Mouse (Mus musculus) embryonic facial prominence, embryonic 15.5 days (tissue): ENCODE data around the gene Rps18. TPM values are rescaled to one million over a fixed set of nuclear protein-coding genes. Genes with fewer than 3 reads are reported as not detected.
A peak's percentile ranks its signal among the peaks of the same experiment; 100 is the strongest.
"Not testable (repeated sequence)": the region's sequence is repeated elsewhere in the genome, so short reads cannot be mapped to it uniquely, and the experiment has no call there.

ENCODE experiments used
- ATAC-seq: fragments of 200-750 bp; cut with Nextera tagmentation; 2 replicates; pipeline ENCODE4 v1.8.0; 2017; ENCODE audit warnings: low read depth, moderate TSS enrichment; ENCODE audit not compliant: insufficient number of reproducible peaks, low FRiP score, low TSS enrichment
- H3K27ac ChIP-seq: fragments of 300-500 bp; sonication (generic); replicated peaks from 2 replicates; pipeline ENCODE4 v1.5.1; 2015; ENCODE audit warnings: mild to moderate bottlenecking, inconsistent platforms
- H3K27me3 ChIP-seq: fragments of 300-500 bp; sonication (generic); 2 replicates; pipeline ENCODE4 v1.6.1; 2015; ENCODE audit warnings: inconsistent platforms
- H3K36me3 ChIP-seq: fragments of 300-500 bp; sonication (generic); 2 replicates; pipeline ENCODE4 v1.6.1; 2015; ENCODE audit warnings: mild to moderate bottlenecking, inconsistent platforms
- H3K4me1 ChIP-seq: fragments of 300-500 bp; sonication (generic); 2 replicates; pipeline ENCODE4 v1.6.1; 2015; ENCODE audit warnings: inconsistent platforms
- H3K4me2 ChIP-seq: fragments of 300-500 bp; sonication (generic); replicated peaks from 2 replicates; pipeline ENCODE4 v1.6.1; 2015; ENCODE audit warnings: mild to moderate bottlenecking, inconsistent platforms
- H3K4me3 ChIP-seq: fragments of 300-500 bp; sonication (generic); replicated peaks from 2 replicates; pipeline ENCODE4 v1.5.1; 2015; ENCODE audit warnings: mild to moderate bottlenecking, inconsistent platforms
- H3K9ac ChIP-seq: fragments of 300-500 bp; sonication (generic); 2 replicates; pipeline ENCODE4 v1.6.1; 2015; ENCODE audit warnings: inconsistent platforms
- H3K9me3 ChIP-seq: fragments of 300-500 bp; sonication (generic); replicated peaks from 2 replicates; pipeline ENCODE4 v1.6.1; 2016; ENCODE audit warnings: inconsistent platforms
- WGBS: fragments of 180-500 bp; shearing (Covaris S2); methylation state at CpG from one replicate; pipeline ENCODE4 v1.1.7; 2015; 5-methylcytosine and 5-hydroxymethylcytosine counted together
- polyA plus RNA-seq: library from polyadenylated mRNA; unstranded; fragments of >200 nt; fragmentation: Nextera tagmentation; extraction: Ambion mirVana; gene quantifications from 2 replicates; pipeline ENCODE4 v1.2.1, GENCODE M21; 2015

Rps18 gene
- polyA plus RNA-seq, result 1,731 and 1,878 TPM in 2 replicates

DNA sequence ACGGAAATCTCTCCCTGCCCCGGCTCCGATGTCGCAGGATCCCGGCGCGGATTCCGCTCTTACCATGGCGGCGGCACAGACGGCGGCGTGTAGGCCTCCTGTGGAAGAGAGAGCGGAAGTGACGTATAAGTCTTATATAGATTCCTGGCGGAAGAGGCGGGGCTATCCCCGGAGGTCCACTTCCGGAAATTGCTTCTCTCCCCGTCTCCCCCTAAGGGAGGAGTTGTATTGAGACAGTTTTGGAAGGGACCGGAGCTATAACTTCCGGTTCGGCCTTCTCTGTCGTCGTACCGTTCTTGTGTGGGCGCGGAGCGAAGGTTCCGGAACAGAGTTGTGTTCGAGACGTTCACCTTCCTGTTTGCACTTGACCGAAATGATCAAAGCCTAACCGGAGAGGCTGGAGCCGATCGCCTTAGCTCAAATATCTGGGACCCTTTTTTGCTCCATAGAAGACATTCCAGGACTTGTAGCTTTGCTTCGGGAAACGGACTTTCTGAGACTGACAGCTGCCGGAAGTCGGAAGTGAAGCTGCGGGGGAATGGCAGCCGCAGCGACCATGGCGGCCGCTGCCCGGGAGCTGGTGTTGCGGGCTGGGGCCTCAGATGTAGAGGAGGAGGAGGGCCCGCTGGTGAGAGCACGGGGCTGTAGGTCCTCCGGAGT, at the start of gene Rps18, which contains the start of gene Vps52:
Rps18 (minus strand) TSS at position 447 of the 660 bp plus-strand sequence.
Vps52 (plus strand) TSS at position 258 of the 660 bp plus-strand sequence.
- under 1% methylated on average over 50 of the region's 50 CpGs for WGBS
- Histone ChIP-seq H3K9me3 (no peaks in the 10 kb centered on the region), H3K27me3 (no peaks in the 10 kb centered on the region), H3K4me2 (peak within 1 kb of the TSS; percentile 85), H3K4me1 (peaks cover 51% of the 10 kb centered on the region), H3K9ac (peak within 1 kb of the TSS; percentile 97), H3K27ac (peak within 1 kb of the TSS; percentile 97), H3K4me3 (peak within 1 kb of the TSS; percentile 87), H3K36me3 (peaks cover 53% of the 10 kb centered on the region)
- peak; percentile 87 for ATAC-seq

DNA sequence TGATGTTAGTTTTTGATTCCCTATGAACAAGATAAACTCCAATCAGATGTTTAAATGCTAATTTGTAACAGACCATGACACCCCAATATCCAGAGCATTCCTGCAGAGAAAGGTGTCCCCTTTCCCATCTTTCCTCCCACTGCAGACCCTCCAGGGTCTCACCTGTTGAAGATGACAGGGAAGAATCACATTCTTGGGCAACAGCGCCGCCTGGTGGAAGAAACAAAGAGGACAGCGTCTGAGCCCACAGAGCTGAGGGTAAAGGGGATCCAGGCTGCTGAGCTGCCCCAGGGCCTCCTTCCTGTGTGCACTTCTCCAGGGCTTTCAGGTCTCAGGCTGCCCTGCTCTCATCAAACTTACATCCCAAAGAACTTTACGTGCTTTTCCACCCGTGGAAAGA, 47.6 kb upstream of the Rps18 start:
- no peak for ATAC-seq
- Histone ChIP-seq H3K9me3 (0 out of 2 replicates have a peak, but pooled peaks cover 3% of the 10 kb centered on the region), H3K4me3 (no peak overlapping the region), H3K27ac (no peak overlapping the region), H3K36me3 (no peaks in the 10 kb centered on the region), H3K4me2 (no peak overlapping the region), H3K9ac (no peak overlapping the region), H3K27me3 (peaks cover 38% of the 10 kb centered on the region), H3K4me1 (peaks cover 15% of the 10 kb centered on the region)
- 2% methylated on average over 5 of the region's 5 CpGs for WGBS

DNA sequence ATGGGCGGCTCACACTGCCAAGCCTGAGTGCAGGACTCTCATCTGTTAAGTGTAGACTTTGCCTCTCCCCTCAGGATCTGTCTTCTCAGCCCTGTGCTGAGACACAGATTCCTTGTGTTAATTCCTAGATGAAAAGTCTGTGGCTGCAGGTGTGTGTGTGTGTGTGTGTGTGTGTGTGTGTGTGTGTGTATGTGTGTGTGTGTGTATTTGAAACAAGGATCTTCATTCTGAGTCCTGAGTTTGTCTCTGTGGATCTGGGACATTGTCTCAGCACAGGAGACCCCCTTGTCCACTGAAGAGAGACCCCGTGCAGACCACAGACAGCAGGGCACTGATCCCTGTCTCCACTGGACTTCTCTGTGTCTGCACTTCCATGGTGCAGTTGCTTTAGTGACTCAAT, 45.0 kb upstream of the Rps18 start:
- not testable (repeated sequence) for H3K27ac ChIP-seq, H3K36me3 ChIP-seq, ATAC-seq, H3K4me2 ChIP-seq, H3K9me3 ChIP-seq, H3K9ac ChIP-seq
- peaks cover 43% of the 10 kb centered on the region for H3K27me3 ChIP-seq
- 42% methylated on average over 2 of the region's 2 CpGs for WGBS
- 0 out of 2 replicates have a peak overlapping the region, but pooled peaks have one; percentile 56 for H3K4me3 ChIP-seq
- H3K4me1 ChIP-seq, result peaks cover 15% of the 10 kb centered on the region

DNA sequence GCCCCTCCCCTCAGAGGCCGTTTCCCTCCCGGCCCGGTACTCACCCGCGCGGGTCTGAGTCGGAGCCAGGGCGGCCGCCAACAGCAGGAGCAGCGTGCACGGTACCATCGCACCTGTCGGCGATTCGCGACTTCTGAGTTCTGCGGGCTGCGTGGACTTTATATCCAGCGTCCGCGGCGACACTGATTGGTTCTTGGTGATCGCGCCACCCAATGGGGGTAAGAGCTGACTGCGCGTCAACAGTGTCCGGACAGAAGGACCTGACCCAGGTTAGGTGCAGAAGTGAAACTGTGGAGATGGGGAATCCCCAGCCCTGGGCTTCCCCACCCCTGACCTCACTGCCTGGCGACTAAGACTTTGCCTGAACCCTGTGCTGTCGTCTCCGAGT, 44.3 kb upstream of the Rps18 start, which contains the start of gene H2-K1:
H2-K1 (minus strand) TSS at position 198 of the 388 bp plus-strand sequence.
- Histone ChIP-seq H3K9me3 (no peaks in the 10 kb centered on the region), H3K36me3 (no peaks in the 10 kb centered on the region), H3K4me2 (peak within 1 kb of the TSS; percentile 99), H3K9ac (peak within 1 kb of the TSS; percentile 33), H3K27ac (no peak within 1 kb of the TSS), H3K27me3 (peaks cover 43% of the 10 kb centered on the region), H3K4me1 (peaks cover 15% of the 10 kb centered on the region), H3K4me3 (peak within 1 kb of the TSS; percentile 56)
- WGBS, result under 1% methylated on average over 27 of the region's 30 CpGs
- peak; percentile 77 for ATAC-seq

DNA sequence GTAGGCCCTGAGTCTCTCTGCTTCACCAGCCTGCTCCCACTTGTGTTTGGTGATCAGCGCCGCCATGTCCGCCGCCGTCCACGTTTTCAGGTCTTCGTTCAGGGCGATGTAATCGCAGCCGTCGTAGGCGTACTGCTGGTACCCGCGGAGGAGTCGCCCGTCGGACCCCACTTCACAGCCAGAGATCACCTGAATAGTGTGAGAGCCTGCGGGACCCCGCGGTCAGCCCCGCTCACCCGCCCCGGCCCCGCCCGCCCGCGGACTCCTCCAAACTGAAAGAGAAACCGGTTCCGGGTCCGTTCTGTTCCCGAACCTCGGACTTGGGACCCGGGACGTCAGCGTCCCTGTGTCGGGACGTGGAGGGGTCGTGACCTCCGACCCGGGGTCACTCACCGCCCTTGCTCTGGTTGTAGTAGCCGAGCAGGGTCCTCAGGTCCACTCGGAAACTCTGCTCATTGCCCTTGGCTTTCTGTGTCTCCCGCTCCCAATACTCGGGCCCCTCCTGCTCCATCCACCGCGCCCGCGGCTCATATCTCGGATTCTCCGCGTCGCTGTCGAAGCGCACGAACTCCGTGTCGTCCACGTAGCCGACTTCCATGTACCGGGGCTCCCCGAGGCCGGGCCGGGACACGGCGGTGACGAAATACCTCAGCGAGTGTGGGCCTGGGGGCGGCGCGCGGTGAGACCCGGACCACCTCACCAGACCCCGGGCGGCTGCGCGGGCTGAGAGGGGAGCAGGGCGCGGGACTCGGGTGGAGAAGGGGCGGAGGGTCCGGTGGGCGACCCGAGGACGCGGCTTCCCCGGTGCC, 43.7 kb upstream of the Rps18 start:
- Histone ChIP-seq H3K4me3 (peak overlapping the region; percentile 56), H3K9ac (peak overlapping the region; percentile 33), H3K4me1 (peaks cover 15% of the 10 kb centered on the region), H3K9me3 (no peaks in the 10 kb centered on the region), H3K36me3 (no peaks in the 10 kb centered on the region), H3K27ac (no peak overlapping the region), H3K4me2 (peak overlapping the region; percentile 99), H3K27me3 (peaks cover 43% of the 10 kb centered on the region)
- no peak; the same call in 1 of the 2 replicates for ATAC-seq
- 1% methylated on average over 81 of the region's 87 CpGs for WGBS

DNA sequence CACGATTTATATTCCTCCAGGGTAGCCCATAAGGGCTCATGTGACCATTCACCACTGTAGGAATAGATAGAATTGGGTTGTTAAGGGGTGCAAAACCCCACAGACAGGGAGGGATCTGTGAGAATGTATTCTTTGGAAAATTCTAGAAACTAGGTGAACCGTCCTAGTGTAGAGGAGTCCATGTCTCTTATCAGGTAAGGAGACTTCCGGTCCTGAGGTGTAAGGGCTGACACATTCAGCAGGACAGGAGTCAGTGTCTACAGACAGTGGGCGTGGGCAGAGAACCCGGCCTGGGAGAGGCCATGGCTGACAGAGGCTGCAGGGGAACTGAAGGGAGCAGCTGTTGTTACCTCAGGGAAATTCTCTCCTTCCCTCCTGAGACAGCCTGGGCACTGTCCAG, 42.9 kb upstream of the Rps18 start:
- not testable (repeated sequence) for H3K9me3 ChIP-seq, H3K4me2 ChIP-seq, H3K36me3 ChIP-seq, ATAC-seq, H3K4me3 ChIP-seq, H3K27ac ChIP-seq, H3K9ac ChIP-seq
- Histone ChIP-seq H3K27me3 (peaks cover 43% of the 10 kb centered on the region), H3K4me1 (peaks cover 15% of the 10 kb centered on the region)
- WGBS, result 48% methylated on average over 5 of the region's 5 CpGs

DNA sequence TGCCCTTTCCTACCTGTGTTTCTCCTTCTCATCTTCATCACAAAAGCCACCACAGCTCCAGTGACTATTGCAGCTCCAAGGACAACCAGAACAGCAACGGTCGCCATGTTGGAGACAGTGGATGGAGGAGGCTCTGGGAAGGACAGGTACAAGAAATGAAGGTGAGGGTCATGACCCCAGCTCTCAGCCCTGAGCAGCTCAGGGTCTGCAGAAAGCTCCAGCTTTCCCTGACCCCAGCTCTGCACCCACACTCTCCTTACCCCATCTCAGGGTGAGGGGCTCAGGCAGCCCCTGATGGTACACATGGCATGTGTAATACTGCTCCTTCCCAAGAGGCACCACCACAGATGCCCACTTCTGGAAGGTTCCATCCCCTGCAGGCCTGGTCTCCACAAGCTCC, 41.2 kb upstream of the Rps18 start:
- H3K9ac ChIP-seq, H3K4me2 ChIP-seq, H3K27ac ChIP-seq, H3K4me3 ChIP-seq, ATAC-seq, H3K36me3 ChIP-seq, H3K9me3 ChIP-seq: not testable (repeated sequence)
- Histone ChIP-seq H3K27me3 (peaks cover 39% of the 10 kb centered on the region), H3K4me1 (peaks cover 15% of the 10 kb centered on the region)
- WGBS, result 89% methylated on average over 2 of the region's 2 CpGs

DNA sequence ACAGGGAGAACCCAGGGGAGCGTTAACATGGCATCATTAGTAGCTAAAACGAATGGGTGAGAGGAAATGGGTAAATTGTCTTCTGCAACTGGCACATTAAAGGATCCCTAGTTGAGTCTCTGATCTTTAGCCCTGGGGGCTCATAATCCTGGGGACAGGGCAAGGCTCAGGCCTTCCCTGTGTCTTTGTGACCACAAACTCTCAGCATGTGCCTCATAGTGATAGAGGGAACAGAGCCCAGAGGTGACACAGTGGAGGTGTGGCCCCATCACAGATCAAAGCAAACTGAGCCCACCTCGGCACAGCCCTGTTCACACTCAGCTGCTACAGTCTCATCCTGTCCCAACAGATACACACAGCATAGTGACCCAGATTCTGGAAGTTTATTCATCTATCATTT, 39.9 kb upstream of the Rps18 start:
- Histone ChIP-seq H3K27me3 (peaks cover 25% of the 10 kb centered on the region), H3K36me3 (no peaks in the 10 kb centered on the region), H3K4me3 (no peak overlapping the region), H3K4me1 (peaks cover 15% of the 10 kb centered on the region), H3K27ac (no peak overlapping the region), H3K9me3 (no peaks in the 10 kb centered on the region), H3K4me2 (no peak overlapping the region), H3K9ac (no peak overlapping the region)
- WGBS, result 62% methylated on average over 3 of the region's 3 CpGs
- ATAC-seq, result no peak

DNA sequence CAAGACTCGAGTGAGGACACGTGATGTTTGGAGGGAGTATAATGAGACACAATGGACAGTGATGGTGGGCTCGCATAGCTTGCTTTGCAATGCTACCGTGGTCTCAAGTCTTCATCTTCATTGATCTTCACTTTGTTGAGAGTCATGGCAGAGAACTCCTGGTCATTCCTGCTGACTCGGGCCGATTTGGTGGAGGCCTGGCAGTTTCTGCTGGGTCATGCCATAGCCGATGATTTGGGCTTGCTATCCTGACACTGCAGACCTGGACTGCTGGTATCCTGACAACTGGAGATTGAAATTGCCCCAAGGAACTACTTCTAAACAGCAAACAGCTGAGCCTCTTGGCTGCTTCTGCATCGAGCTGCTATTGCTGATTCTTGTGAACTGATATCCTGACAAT, 39.2 kb upstream of the Rps18 start:
- no peak overlapping the region for H3K9ac ChIP-seq
- H3K4me3 ChIP-seq, result no peak overlapping the region
- H3K27ac ChIP-seq, result no peak overlapping the region
- peaks cover 18% of the 10 kb centered on the region for H3K27me3 ChIP-seq
- no peaks in the 10 kb centered on the region for H3K9me3 ChIP-seq
- ATAC-seq, result no peak
- no peak overlapping the region for H3K4me2 ChIP-seq
- peaks cover 9% of the 10 kb centered on the region for H3K4me1 ChIP-seq
- no peaks in the 10 kb centered on the region for H3K36me3 ChIP-seq
- 84% methylated on average over 8 of the region's 8 CpGs for WGBS

DNA sequence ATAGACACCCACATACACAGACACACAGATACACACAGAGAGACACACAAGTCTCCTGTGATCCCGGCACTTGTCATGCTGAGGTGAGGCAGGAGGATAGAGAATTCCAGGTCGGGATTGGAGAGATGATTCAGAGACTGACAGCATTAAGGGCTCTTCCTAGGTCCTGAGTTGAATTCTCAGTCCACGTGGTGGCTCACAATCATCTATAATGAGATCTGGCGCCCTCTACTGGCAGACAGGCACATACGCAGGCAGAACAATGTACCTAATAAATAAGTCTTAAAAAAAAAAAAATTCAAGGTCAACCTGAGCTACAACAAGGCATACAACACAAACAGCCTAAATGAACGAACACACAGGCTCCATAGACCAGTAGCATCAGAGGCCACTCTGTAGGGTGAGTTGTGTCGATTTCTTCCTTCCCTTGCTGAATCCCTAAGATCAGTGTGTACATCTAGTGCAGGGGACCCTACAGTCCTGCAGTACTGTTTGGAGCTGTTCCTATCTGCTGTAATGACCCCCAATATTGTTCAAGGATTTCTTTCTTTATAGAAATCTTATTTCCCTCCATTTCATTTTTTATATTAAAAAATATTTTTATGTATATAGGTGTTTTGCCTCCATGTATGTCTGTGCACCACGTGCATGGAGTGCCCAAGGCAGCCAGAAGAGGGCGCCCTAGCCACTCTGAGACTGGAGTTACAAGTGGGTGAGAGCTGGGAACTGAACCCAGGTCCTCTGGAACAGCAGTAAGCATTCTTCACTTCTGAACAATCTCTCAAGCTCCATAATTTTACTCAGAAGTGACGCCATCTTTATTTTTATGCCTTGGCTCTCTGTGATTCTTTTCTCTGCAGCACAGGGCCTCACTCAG, 36.2 kb upstream of the Rps18 start:
- Histone ChIP-seq H3K36me3 (no peaks in the 10 kb centered on the region), H3K27ac (no peak overlapping the region), H3K4me3 (no peak overlapping the region), H3K27me3 (peaks cover 12% of the 10 kb centered on the region; the same call in 1 of the 2 replicates), H3K4me1 (no peaks in the 10 kb centered on the region), H3K9ac (no peak overlapping the region), H3K4me2 (no peak overlapping the region), H3K9me3 (no peaks in the 10 kb centered on the region)
- no peak for ATAC-seq
- 28% methylated on average over 10 of the region's 10 CpGs for WGBS
